Mouse (Mus musculus) urinary bladder, postnatal 25 days (tissue): ENCODE measurements around the gene Gpr165.

Experiments
- DNase-seq: peaks from one replicate; pipeline ENCODE4 v3.0.0; 2022; ENCODE audit warnings: low spot score

Gene Gpr165

GRCm38 (mm10) chrX:96712907-96713774 is at the start of gene Gpr165:
Gene Gpr165 (plus strand): TSS chrX:96713441.
- DNase-seq: no peak

DNA sequence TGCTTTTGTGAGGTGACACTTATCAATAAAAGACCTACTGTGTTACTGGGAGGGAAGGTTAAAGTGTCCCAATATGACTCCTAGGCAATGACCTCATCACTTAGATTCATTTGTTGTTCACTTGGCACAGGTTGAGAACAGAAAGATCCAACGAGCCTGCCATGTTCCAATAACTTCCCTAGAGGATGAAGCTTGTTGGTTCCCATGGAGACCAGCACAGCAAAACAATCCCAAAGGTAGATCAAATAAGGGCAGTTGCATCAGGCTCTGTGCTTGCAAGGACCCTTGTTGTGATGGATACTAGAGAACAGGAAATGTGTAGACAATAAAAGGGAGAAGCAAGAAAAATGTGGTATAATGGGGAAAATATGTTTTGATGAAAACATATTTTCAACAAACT is 38.4 kb upstream of the Gpr165 start:
- DNase-seq: no peak
